ENCODE assay signal across 8 mouse cellular contexts in the genomic region with DNA sequence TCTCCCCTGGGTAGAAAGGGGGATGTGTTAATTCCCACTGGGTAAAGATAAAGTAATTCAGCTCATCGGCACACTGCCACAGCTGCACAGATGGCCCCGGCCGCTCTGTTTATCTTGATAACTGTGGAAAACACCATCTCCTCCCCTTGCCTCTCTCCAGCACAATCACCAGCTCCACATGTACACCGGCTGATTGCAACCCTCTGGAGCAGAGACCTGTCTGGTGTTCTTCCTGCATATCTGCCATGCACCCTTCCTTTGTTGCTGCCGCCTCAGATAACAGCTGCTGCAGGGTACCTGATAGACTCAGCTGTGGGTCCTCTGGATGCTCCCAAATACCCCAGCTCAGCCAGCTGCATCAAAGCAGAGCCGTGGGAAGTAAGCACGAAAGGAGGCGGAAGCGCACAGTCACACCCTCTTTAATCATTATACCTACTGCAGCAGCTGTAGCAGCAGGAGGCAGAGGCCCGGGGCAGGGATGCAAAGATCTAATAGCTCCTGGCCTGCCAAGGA.
DNase-seq lines count a peak whose midpoint lies in the region; ATAC-seq lines count a peak whose summit lies in the region.
"Had no signal": no experiment of that assay in that cellular context is flagged by ENCODE, and none has a peak within 500 bp of the region (broad histone marks: within the 10 kb centered on the region; RNA-seq: fewer than 3 reads in every experiment).

No protein-coding gene starts in this region.

- 0 out of 2 replicates have a peak overlapping the region, but pooled peaks have one; percentile 25 for H3K4me2 ChIP-seq in forebrain, embryonic 12.5 days
- H3K4me2 ChIP-seq in liver, embryonic 12.5 days, result peak overlapping the region; percentile 59
- H3K4me2 ChIP-seq in stomach, embryonic 15.5 days, result no peak overlapping the region
- H3K4me2 ChIP-seq: embryonic facial prominence, embryonic 13.5 days had no signal

- H3K4me3 ChIP-seq in forebrain, embryonic 12.5 days (replicated peaks), result no peak overlapping the region
- peak overlapping the region; percentile 12 for H3K4me3 ChIP-seq in liver, embryonic 12.5 days
- H3K4me3 ChIP-seq in stomach, embryonic 15.5 days (replicated peaks), result no peak overlapping the region
- H3K4me3 ChIP-seq: embryonic facial prominence, embryonic 13.5 days had no signal

- peak; percentile 44; the same call in 1 of the 2 replicates for ATAC-seq in forebrain, embryonic 12.5 days (ENCODE audit: low FRiP score)
- ATAC-seq in liver, embryonic 12.5 days, result peak; percentile 97
- ATAC-seq in stomach, embryonic 15.5 days (ENCODE audit: insufficient read depth, low FRiP score, low read depth), result peak; percentile 90

- H3K27ac ChIP-seq in forebrain, embryonic 12.5 days, result peak overlapping the region; percentile 82
- H3K27ac ChIP-seq in liver, embryonic 12.5 days, result peak overlapping the region; percentile 53; the same call in 1 of the 2 replicates
- H3K27ac ChIP-seq in stomach, embryonic 15.5 days, result no peak overlapping the region
- H3K27ac ChIP-seq: embryonic facial prominence, embryonic 13.5 days had no signal

- H3K27me3 ChIP-seq in forebrain, embryonic 12.5 days, result no peaks in the 10 kb centered on the region
- 0 out of 2 replicates have a peak, but pooled peaks cover 3% of the 10 kb centered on the region for H3K27me3 ChIP-seq in liver, embryonic 12.5 days (replicated peaks)
- no peaks in the 10 kb centered on the region for H3K27me3 ChIP-seq in stomach, embryonic 15.5 days (replicated peaks)
- H3K27me3 ChIP-seq: embryonic facial prominence, embryonic 13.5 days had no signal

- H3K36me3 ChIP-seq in forebrain, embryonic 12.5 days (replicated peaks), result no peaks in the 10 kb centered on the region
- H3K36me3 ChIP-seq in liver, embryonic 12.5 days, result no peaks in the 10 kb centered on the region
- no peaks in the 10 kb centered on the region for H3K36me3 ChIP-seq in stomach, embryonic 15.5 days
- H3K36me3 ChIP-seq: embryonic facial prominence, embryonic 13.5 days had no signal

- 30% methylated on average over 10 of the region's 10 CpGs for WGBS in forebrain, embryonic 12.5 days
- 6% methylated on average over 10 of the region's 10 CpGs for WGBS in liver, embryonic 12.5 days (ENCODE audit: insufficient replicate concordance)
- WGBS in stomach, embryonic 15.5 days, result 13% methylated on average over 10 of the region's 10 CpGs

- H3K9me3 ChIP-seq in forebrain, embryonic 12.5 days, result no peaks in the 10 kb centered on the region
- H3K9me3 ChIP-seq in liver, embryonic 12.5 days (replicated peaks), result no peaks in the 10 kb centered on the region
- H3K9me3 ChIP-seq in stomach, embryonic 15.5 days, result no peaks in the 10 kb centered on the region
- H3K9me3 ChIP-seq: embryonic facial prominence, embryonic 13.5 days had no signal

- peaks cover 25% of the 10 kb centered on the region for H3K4me1 ChIP-seq in forebrain, embryonic 12.5 days
- H3K4me1 ChIP-seq in liver, embryonic 12.5 days, result peaks cover 50% of the 10 kb centered on the region
- peaks cover 17% of the 10 kb centered on the region for H3K4me1 ChIP-seq in stomach, embryonic 15.5 days

- DNase-seq in right cerebral cortex, postnatal 4 days, result peak; percentile 25
- DNase-seq in right cerebral cortex, adult 18-20 months, result no peak
- DNase-seq in urinary bladder, postnatal 4 days (ENCODE audit: low spot score in 2 of 2), result no peak
- DNase-seq in urinary bladder, postnatal 36 days (ENCODE audit: low spot score in 2 of 2), result no peak

- H3K9ac ChIP-seq in forebrain, embryonic 12.5 days, result no peak overlapping the region
- no peak overlapping the region for H3K9ac ChIP-seq in liver, embryonic 12.5 days
- no peak overlapping the region for H3K9ac ChIP-seq in stomach, embryonic 15.5 days
- H3K9ac ChIP-seq: embryonic facial prominence, embryonic 13.5 days had no signal

Comparison
In these comparisons a context has a peak if more than half of its experiments do, and no peak if none do; other contexts are left out.
1. ATAC-seq: peak in every context shown above with its lines; median percentile 97 in liver, embryonic 12.5 days; 90 in stomach, embryonic 15.5 days; 44 in forebrain, embryonic 12.5 days.